Mouse (Mus musculus) midbrain, embryonic 14.5 days (tissue): ENCODE results near the gene Rcn3. TPM values are rescaled to one million over a fixed set of nuclear protein-coding genes. Genes with fewer than 3 reads are reported as not detected.
"Not testable (repeated sequence)": the region's sequence is repeated elsewhere in the genome, so short reads cannot be mapped to it uniquely, and the experiment has no call there.

Experiments
- ATAC-seq: fragments of 200-750 bp; cut with Nextera tagmentation; 2 replicates; pipeline ENCODE4 v1.8.0; 2017; ENCODE audit warnings: moderate number of reproducible peaks, moderate library complexity; ENCODE audit not compliant: low FRiP score, low TSS enrichment
- DNase-seq: peaks from one replicate; pipeline ENCODE4 v3.0.0-alpha.2; 2015
- H3K27ac ChIP-seq: fragments of 300-500 bp; sonication (generic); replicated peaks from 2 replicates; pipeline ENCODE4 v1.5.1; 2014; ENCODE audit warnings: mild to moderate bottlenecking, low read depth, low read length, moderate library complexity
- H3K27me3 ChIP-seq: fragments of 300-500 bp; sonication (generic); 2 replicates; pipeline ENCODE4 v1.6.1; 2014; ENCODE audit warnings: low read length, control low read depth, mixed read lengths; ENCODE audit not compliant: control insufficient read depth, insufficient read depth
- H3K36me3 ChIP-seq: fragments of 300-500 bp; sonication (generic); 2 replicates; pipeline ENCODE4 v1.6.1; 2014; ENCODE audit warnings: low read length, control low read depth; ENCODE audit not compliant: control insufficient read depth, insufficient read depth
- H3K4me1 ChIP-seq: fragments of 300-500 bp; sonication (generic); 2 replicates; pipeline ENCODE4 v1.6.1; 2014; ENCODE audit warnings: mild to moderate bottlenecking, antibody characterized with exemption, low read length, control low read depth; ENCODE audit not compliant: control insufficient read depth, insufficient read depth
- H3K4me2 ChIP-seq: fragments of 300-500 bp; sonication (generic); 2 replicates; pipeline ENCODE4 v1.6.1; 2014; ENCODE audit warnings: mild to moderate bottlenecking, low read length, moderate library complexity
- H3K4me3 ChIP-seq: fragments of 300-500 bp; sonication (generic); replicated peaks from 2 replicates; pipeline ENCODE4 v1.5.1; 2014; ENCODE audit warnings: low read depth, low read length
- H3K9ac ChIP-seq: fragments of 300-500 bp; sonication (generic); replicated peaks from 2 replicates; pipeline ENCODE4 v1.6.1; 2014; ENCODE audit warnings: mild to moderate bottlenecking, low read length, moderate library complexity
- H3K9me3 ChIP-seq: fragments of 300-500 bp; sonication (generic); 2 replicates; pipeline ENCODE4 v1.6.1; 2016; ENCODE audit warnings: low read length, control low read depth, mixed read lengths; ENCODE audit not compliant: control insufficient read depth
- WGBS: fragments of 180-500 bp; shearing (Covaris S2); extraction: QIAGEN DNeasy Blood & Tissue Kit; methylation state at CpG from one replicate; pipeline ENCODE4 v1.1.7; 2014; 5-methylcytosine and 5-hydroxymethylcytosine counted together
- polyA plus RNA-seq: library from polyadenylated mRNA; unstranded; fragments of >200 nt; fragmentation: Nextera tagmentation; extraction: Ambion mirVana; gene quantifications from 2 replicates; pipeline ENCODE4 v1.2.1, GENCODE M21; 2014

The Rcn3 gene
- polyA plus RNA-seq, 1 experiment from 2014 or later, result 59.3 TPM

DNA sequence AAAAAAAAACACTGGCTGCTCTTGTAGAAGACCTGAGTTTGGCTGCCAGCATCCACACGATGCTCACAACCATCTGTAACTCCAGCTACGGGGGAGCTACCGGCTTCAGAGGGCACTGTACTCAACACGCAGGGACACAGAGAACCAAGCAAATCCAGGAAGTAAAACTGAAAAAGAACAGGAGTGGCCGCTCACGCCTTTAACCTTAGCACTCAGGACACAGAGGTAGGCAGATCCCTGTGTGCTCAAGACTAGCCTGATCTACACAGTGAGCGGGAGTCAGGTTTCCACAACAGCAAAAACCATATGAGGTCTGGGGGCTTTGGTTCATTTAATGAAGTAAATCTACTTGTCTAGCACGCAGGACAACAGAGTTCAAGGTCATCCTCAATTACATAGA, 13.5 kb upstream of the Rcn3 start:
- H3K9me3 ChIP-seq, result no peaks in the 10 kb centered on the region
- no peak overlapping the region for H3K4me3 ChIP-seq
- no peak overlapping the region for H3K4me2 ChIP-seq
- H3K9ac ChIP-seq, result no peak overlapping the region
- no peak overlapping the region for H3K27ac ChIP-seq
- H3K36me3 ChIP-seq, result no peaks in the 10 kb centered on the region
- no peak for ATAC-seq
- no peak for DNase-seq
- no peaks in the 10 kb centered on the region for H3K4me1 ChIP-seq
- WGBS, result 83% methylated on average over 8 of the region's 8 CpGs
- no peaks in the 10 kb centered on the region for H3K27me3 ChIP-seq

DNA sequence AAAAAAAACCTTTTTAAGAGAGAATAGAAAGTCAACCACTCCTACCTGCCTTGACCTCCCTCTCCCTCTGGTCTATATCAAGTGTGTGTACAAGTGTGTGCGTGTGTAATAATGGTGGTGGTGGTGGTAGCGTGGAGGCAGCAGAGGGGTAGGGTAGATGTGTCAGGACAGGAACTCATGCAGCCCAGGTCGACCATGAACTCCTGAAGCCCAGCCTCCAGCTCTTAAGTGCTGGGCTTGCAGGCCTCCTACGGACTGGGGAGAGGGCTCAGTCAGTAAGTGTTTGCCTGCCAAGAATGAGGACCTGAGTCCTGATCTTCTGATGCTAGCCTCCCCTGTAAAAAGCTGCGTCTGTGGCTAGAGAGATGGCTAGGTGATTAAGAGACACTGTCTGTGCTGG, 12.9 kb upstream of the Rcn3 start:
- H3K4me3 ChIP-seq, result no peak overlapping the region
- no peaks in the 10 kb centered on the region for H3K4me1 ChIP-seq
- H3K36me3 ChIP-seq, result no peaks in the 10 kb centered on the region
- no peak overlapping the region for H3K4me2 ChIP-seq
- H3K9ac ChIP-seq, result no peak overlapping the region
- H3K27ac ChIP-seq, result no peak overlapping the region
- no peaks in the 10 kb centered on the region for H3K27me3 ChIP-seq
- no peak for ATAC-seq
- WGBS, result 80% methylated on average over 5 of the region's 5 CpGs
- no peaks in the 10 kb centered on the region for H3K9me3 ChIP-seq
- DNase-seq, result no peak

- H3K4me3 ChIP-seq, result no peak within 1 kb of the TSS
- no peak for ATAC-seq
- no peak for DNase-seq
- H3K27ac ChIP-seq, result no peak within 1 kb of the TSS
- H3K4me2 ChIP-seq, result no peak within 1 kb of the TSS
- H3K9ac ChIP-seq, result no peak within 1 kb of the TSS
- H3K4me1 ChIP-seq, result no peaks in the 10 kb centered on the region
- no peaks in the 10 kb centered on the region for H3K27me3 ChIP-seq
- 79% methylated on average over 7 of the region's 7 CpGs for WGBS
- no peaks in the 10 kb centered on the region for H3K9me3 ChIP-seq
- H3K36me3 ChIP-seq, result no peaks in the 10 kb centered on the region
Observed at GRCm38 (mm10) chr7:45103652-45104180, 11.7 kb upstream of the Rcn3 start, which contains the start of gene Fcgrt. Gene Fcgrt (minus strand): TSS chr7:45103851.

GRCm38 (mm10) chr7:45102940-45103585, 11.0 kb upstream of the Rcn3 start:
- Histone ChIP-seq H3K4me2 (no peak overlapping the region), H3K27me3 (no peaks in the 10 kb centered on the region), H3K36me3 (no peaks in the 10 kb centered on the region), H3K9me3 (no peaks in the 10 kb centered on the region), H3K9ac (no peak overlapping the region), H3K4me1 (no peaks in the 10 kb centered on the region), H3K27ac (no peak overlapping the region), H3K4me3 (no peak overlapping the region)
- DNase-seq (no peak), ATAC-seq (no peak)
- 89% methylated on average over 9 of the region's 9 CpGs for WGBS

- 89% methylated on average over 11 of the region's 11 CpGs for WGBS
- H3K4me1 ChIP-seq, result no peaks in the 10 kb centered on the region
- no peak overlapping the region for H3K27ac ChIP-seq
- no peaks in the 10 kb centered on the region for H3K9me3 ChIP-seq
- no peak overlapping the region for H3K4me2 ChIP-seq
- H3K27me3 ChIP-seq, result no peaks in the 10 kb centered on the region
- H3K4me3 ChIP-seq, result no peak overlapping the region
- DNase-seq (no peak), ATAC-seq (no peak)
- no peaks in the 10 kb centered on the region for H3K36me3 ChIP-seq
- H3K9ac ChIP-seq, result no peak overlapping the region
Observed at GRCm38 (mm10) chr7:45102441-45102840, 10.4 kb upstream of the Rcn3 start.

DNA sequence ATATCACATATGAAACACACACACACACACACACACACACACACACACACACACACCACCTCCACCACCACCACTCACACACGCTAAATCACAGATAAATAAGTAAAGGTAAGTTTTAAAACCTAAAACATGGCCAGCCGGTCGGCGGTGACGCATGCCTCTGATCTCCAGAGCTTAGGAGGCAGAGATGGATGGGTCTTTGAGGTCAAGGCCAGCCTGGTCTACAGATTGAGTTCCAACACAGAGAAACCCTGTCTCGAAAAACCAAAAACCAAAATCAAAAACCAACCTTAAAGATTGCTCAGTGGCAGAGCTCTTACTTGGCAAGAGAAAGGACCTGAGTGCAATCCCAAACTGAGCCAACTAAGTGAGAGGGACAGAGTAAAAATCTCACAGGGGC, 8.0 kb upstream of the Rcn3 start:
- no peak for ATAC-seq
- H3K27me3 ChIP-seq, result no peaks in the 10 kb centered on the region
- no peak overlapping the region for H3K4me2 ChIP-seq
- DNase-seq, result no peak
- H3K4me1 ChIP-seq, result no peaks in the 10 kb centered on the region
- no peak overlapping the region for H3K27ac ChIP-seq
- H3K9me3 ChIP-seq, result no peaks in the 10 kb centered on the region
- 90% methylated on average over 6 of the region's 6 CpGs for WGBS
- no peak overlapping the region for H3K9ac ChIP-seq
- no peaks in the 10 kb centered on the region for H3K36me3 ChIP-seq
- no peak overlapping the region for H3K4me3 ChIP-seq

DNA sequence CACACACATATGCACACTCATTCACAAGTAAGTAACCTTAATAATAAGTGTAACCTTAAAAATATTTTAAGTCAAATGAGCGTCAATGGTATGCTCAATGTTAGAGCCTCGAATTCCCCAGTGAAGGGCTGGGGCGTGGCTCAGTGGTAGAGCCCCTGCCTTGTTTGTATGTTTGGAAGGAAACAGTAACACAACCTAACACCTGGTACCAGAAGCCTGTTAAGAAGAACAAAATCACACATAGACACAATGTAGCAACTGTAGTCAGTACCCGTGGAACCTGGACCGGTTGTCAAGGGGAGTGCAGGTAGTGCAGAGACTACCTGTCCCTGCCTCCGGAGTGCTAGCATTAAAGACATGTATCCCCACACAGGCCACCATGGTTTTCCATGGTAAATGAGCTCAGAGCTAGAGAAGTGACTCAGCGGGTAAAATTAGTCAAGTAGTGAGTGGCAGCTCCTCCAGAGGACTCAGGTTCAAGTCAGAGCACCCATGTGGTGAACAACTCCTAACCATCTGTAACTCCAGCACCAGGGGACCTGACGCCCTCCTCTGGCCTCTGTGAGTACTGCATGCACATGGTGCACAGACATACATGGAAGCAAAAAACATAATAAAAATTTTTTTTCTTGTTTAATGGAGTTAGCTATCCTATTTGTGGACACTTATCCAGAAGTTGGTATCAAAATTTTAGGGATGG, 6.7 kb upstream of the Rcn3 start:
- Histone ChIP-seq H3K27me3 (no peaks in the 10 kb centered on the region), H3K27ac (no peak overlapping the region), H3K4me3 (no peak overlapping the region), H3K9me3 (no peaks in the 10 kb centered on the region), H3K36me3 (no peaks in the 10 kb centered on the region), H3K4me1 (no peaks in the 10 kb centered on the region), H3K9ac (no peak overlapping the region), H3K4me2 (no peak overlapping the region)
- DNase-seq, result no peak
- no peak for ATAC-seq
- WGBS, result 88% methylated on average over 8 of the region's 8 CpGs

- no peaks in the 10 kb centered on the region for H3K9me3 ChIP-seq
- H3K4me2 ChIP-seq, result no peak overlapping the region
- no peak overlapping the region for H3K9ac ChIP-seq
- no peak overlapping the region for H3K27ac ChIP-seq
- H3K36me3 ChIP-seq, result no peaks in the 10 kb centered on the region
- ATAC-seq (no peak), DNase-seq (no peak)
- H3K4me3 ChIP-seq, result no peak overlapping the region
- H3K4me1 ChIP-seq, result no peaks in the 10 kb centered on the region
- WGBS, result 81% methylated on average over 6 of the region's 6 CpGs
- H3K27me3 ChIP-seq, result no peaks in the 10 kb centered on the region
Observed at GRCm38 (mm10) chr7:45097479-45097878, 5.5 kb upstream of the Rcn3 start.

DNA sequence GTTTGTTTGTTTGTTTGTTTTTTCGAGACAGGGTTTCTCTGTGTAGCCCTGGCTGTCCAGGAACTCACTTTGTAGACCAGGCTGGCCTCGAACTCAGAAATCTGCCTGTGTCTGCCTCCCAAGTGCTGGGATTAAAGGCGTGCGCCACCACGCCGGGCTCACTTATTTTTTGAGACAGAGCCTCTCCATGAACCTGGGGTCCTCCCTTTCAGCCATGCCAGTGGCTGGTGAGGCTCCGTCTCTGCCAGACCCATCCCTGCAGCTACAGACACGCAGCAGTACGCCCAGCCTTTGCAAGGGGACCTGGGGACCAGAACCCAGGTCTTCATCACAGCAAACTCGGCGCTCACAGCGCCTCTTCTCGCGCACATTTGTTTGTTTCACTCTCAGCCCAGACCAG, 3.9 kb upstream of the Rcn3 start:
- not testable (repeated sequence) for H3K4me2 ChIP-seq, DNase-seq, ATAC-seq, H3K27ac ChIP-seq, H3K9me3 ChIP-seq, H3K4me1 ChIP-seq, H3K27me3 ChIP-seq, H3K9ac ChIP-seq, H3K4me3 ChIP-seq, H3K36me3 ChIP-seq
- WGBS, result 89% methylated on average over 14 of the region's 14 CpGs
